In the genomic region with DNA sequence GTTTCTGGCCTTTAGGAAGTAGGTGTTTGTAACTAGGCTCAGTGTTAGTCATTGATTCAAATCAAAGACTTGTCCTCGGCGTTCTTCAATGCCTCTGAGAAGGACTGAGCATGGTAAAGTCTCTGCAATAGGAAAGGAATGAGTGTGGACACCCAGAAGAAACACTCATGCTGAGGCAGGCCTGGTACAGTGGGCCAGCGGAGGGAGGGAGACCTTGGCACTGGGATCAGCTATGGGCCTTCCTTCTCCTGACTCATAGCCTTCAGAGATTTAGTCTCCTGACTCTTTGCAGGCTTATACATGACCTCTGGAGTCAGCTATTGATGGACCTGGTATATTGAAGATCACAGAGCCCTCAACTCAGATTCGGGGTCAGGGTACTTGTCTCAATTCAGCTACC, we compare ENCODE assay signal across 25 mouse cellular contexts.
A peak's percentile ranks its signal among the peaks of the same experiment; 100 is the strongest.
DNase-seq lines count a peak whose midpoint lies in the region; ATAC-seq lines count a peak whose summit lies in the region.
"Had no signal": no experiment of that assay in that cellular context is flagged by ENCODE, and none has a peak within 500 bp of the region (broad histone marks: within the 10 kb centered on the region; RNA-seq: fewer than 3 reads in every experiment).

No protein-coding gene starts in this region.

- H3K4me2 ChIP-seq in limb, embryonic 15.5 days, result no peak overlapping the region
- no peak overlapping the region for H3K4me2 ChIP-seq in stomach, embryonic 14.5 days (replicated peaks; ENCODE audit: low read depth, low read length)
- no peak overlapping the region for H3K4me2 ChIP-seq in forebrain, embryonic 12.5 days
- H3K4me2 ChIP-seq: embryonic facial prominence, embryonic 13.5 days; hindbrain, embryonic 13.5 days; liver, embryonic 15.5 days; lung, embryonic 15.5 days; stomach, embryonic 15.5 days had no signal

- H3K4me1 ChIP-seq in limb, embryonic 15.5 days, result peaks cover 28% of the 10 kb centered on the region
- peaks cover 20% of the 10 kb centered on the region for H3K4me1 ChIP-seq in limb, embryonic 10.5 days
- peaks cover 15% of the 10 kb centered on the region for H3K4me1 ChIP-seq in stomach, embryonic 14.5 days (ENCODE audit: control insufficient read depth, insufficient read depth, low read length)
- H3K4me1 ChIP-seq in forebrain, embryonic 12.5 days, result peaks cover 9% of the 10 kb centered on the region; the same call in 1 of the 2 replicates
- H3K4me1 ChIP-seq: liver, embryonic 15.5 days had no signal

- no peaks in the 10 kb centered on the region for H3K27me3 ChIP-seq in limb, embryonic 15.5 days
- no peaks in the 10 kb centered on the region for H3K27me3 ChIP-seq in limb, embryonic 10.5 days (ENCODE audit: low read depth, poor library complexity, severe bottlenecking)
- H3K27me3 ChIP-seq in stomach, embryonic 14.5 days (ENCODE audit: control insufficient read depth, insufficient read depth, low read length), result no peaks in the 10 kb centered on the region
- no peaks in the 10 kb centered on the region for H3K27me3 ChIP-seq in forebrain, embryonic 12.5 days
- H3K27me3 ChIP-seq: embryonic facial prominence, embryonic 13.5 days; hindbrain, embryonic 13.5 days; liver, embryonic 15.5 days; lung, embryonic 15.5 days; Patski; stomach, embryonic 15.5 days had no signal

- no peak overlapping the region for H3K4me3 ChIP-seq in limb, embryonic 15.5 days
- no peak overlapping the region for H3K4me3 ChIP-seq in limb, embryonic 10.5 days
- no peak overlapping the region for H3K4me3 ChIP-seq in stomach, embryonic 14.5 days (ENCODE audit: low read depth, low read length)
- H3K4me3 ChIP-seq in forebrain, embryonic 12.5 days (replicated peaks), result no peak overlapping the region
- H3K4me3 ChIP-seq: embryonic facial prominence, embryonic 13.5 days; hindbrain, embryonic 13.5 days; liver, embryonic 15.5 days; lung, embryonic 15.5 days; stomach, embryonic 15.5 days had no signal

- no peaks in the 10 kb centered on the region for H3K36me3 ChIP-seq in limb, embryonic 15.5 days
- H3K36me3 ChIP-seq in limb, embryonic 10.5 days, result no peaks in the 10 kb centered on the region
- no peaks in the 10 kb centered on the region for H3K36me3 ChIP-seq in stomach, embryonic 14.5 days (ENCODE audit: control insufficient read depth, insufficient read depth, low read length)
- H3K36me3 ChIP-seq in forebrain, embryonic 12.5 days (replicated peaks), result no peaks in the 10 kb centered on the region
- H3K36me3 ChIP-seq: embryonic facial prominence, embryonic 13.5 days; hindbrain, embryonic 13.5 days; liver, embryonic 15.5 days; lung, embryonic 15.5 days; stomach, embryonic 15.5 days had no signal

- no peak overlapping the region for H3K9ac ChIP-seq in limb, embryonic 15.5 days
- H3K9ac ChIP-seq in stomach, embryonic 14.5 days (replicated peaks; ENCODE audit: low read depth, low read length), result no peak overlapping the region
- no peak overlapping the region for H3K9ac ChIP-seq in forebrain, embryonic 12.5 days
- H3K9ac ChIP-seq: embryonic facial prominence, embryonic 13.5 days; hindbrain, embryonic 13.5 days; liver, embryonic 15.5 days; lung, embryonic 15.5 days; stomach, embryonic 15.5 days had no signal

- H3K9me3 ChIP-seq in limb, embryonic 15.5 days, result no peaks in the 10 kb centered on the region
- H3K9me3 ChIP-seq in limb, embryonic 10.5 days (replicated peaks), result no peaks in the 10 kb centered on the region
- no peaks in the 10 kb centered on the region for H3K9me3 ChIP-seq in stomach, embryonic 14.5 days (ENCODE audit: control insufficient read depth, low read depth, low read length)
- H3K9me3 ChIP-seq in forebrain, embryonic 12.5 days, result no peaks in the 10 kb centered on the region
- H3K9me3 ChIP-seq: embryonic facial prominence, embryonic 13.5 days; hindbrain, embryonic 13.5 days; liver, embryonic 15.5 days; lung, embryonic 15.5 days; stomach, embryonic 15.5 days had no signal

- DNase-seq in adrenal gland, adult (ENCODE audit: inconsistent age in 2 of 2, low spot score in 1 of 2), result peak; percentile 75 to 86
- no peak for DNase-seq in adrenal gland, postnatal 4 days (ENCODE audit: low spot score in 2 of 2)
- no peak for DNase-seq in limb, embryonic 10.5 days (ENCODE audit: low spot score)
- peak; percentile 40 for DNase-seq in adrenal gland, postnatal 25 days
- DNase-seq in left cerebral cortex, adult 18-20 months (ENCODE audit: low spot score in 2 of 2), result no peak
- DNase-seq: cerebellum, adult 8-10 months; cerebellum, postnatal 36 days; embryo, embryonic 11 days; heart, postnatal 36 days; kidney, adult 9 months; kidney, postnatal 25 days; lung, postnatal 36 days; thymus, adult 18-20 months; thymus, postnatal 36 days had no signal

- no peak for ATAC-seq in limb, embryonic 15.5 days (ENCODE audit: insufficient number of reproducible peaks, low FRiP score, low TSS enrichment, low read depth)
- no peak for ATAC-seq in stomach, embryonic 14.5 days (ENCODE audit: insufficient number of reproducible peaks, insufficient read depth, low FRiP score, low read depth)
- ATAC-seq in forebrain, embryonic 12.5 days (ENCODE audit: low FRiP score), result no peak
- ATAC-seq: forebrain, embryonic 14.5 days; midbrain, embryonic 16.5 days; Patski had no signal

- peak overlapping the region; percentile 22 for H3K27ac ChIP-seq in limb, embryonic 15.5 days
- no peak overlapping the region for H3K27ac ChIP-seq in limb, embryonic 10.5 days
- peak overlapping the region; percentile 87; the same call in 1 of the 2 replicates for H3K27ac ChIP-seq in stomach, embryonic 14.5 days (ENCODE audit: low read length)
- no peak overlapping the region for H3K27ac ChIP-seq in forebrain, embryonic 12.5 days
- H3K27ac ChIP-seq: embryonic facial prominence, embryonic 13.5 days; hindbrain, embryonic 13.5 days; liver, embryonic 15.5 days; lung, embryonic 15.5 days had no signal

- WGBS in limb, embryonic 15.5 days, result 86% methylated on average over 4 of the region's 4 CpGs
- 90% methylated on average over 4 of the region's 4 CpGs for WGBS in limb, embryonic 10.5 days
- 92% methylated on average over 4 of the region's 4 CpGs for WGBS in stomach, embryonic 14.5 days
- 92% methylated on average over 4 of the region's 4 CpGs for WGBS in forebrain, embryonic 12.5 days

Comparison
In these comparisons a context has a peak if more than half of its experiments do, and no peak if none do; other contexts are left out.
1. DNase-seq: peak in adrenal gland, adult (2 of 2) and adrenal gland, postnatal 25 days (single experiment); none in adrenal gland, postnatal 4 days (0 of 2), limb, embryonic 10.5 days (single experiment) and left cerebral cortex, adult 18-20 months (0 of 2).
2. H3K27ac ChIP-seq: peak in limb, embryonic 15.5 days (single experiment) and stomach, embryonic 14.5 days (single experiment); none in limb, embryonic 10.5 days (single experiment) and forebrain, embryonic 12.5 days (single experiment).